Mouse (Mus musculus) heart, embryonic 13.5 days (tissue): ENCODE results near the gene Dip2b. TPM values are rescaled to one million over a fixed set of nuclear protein-coding genes. Genes with fewer than 3 reads are reported as not detected.

Experiments
- ATAC-seq: fragments of 200-750 bp; cut with Nextera tagmentation; 2 replicates; pipeline ENCODE4 v1.8.0; 2017; ENCODE audit warnings: moderate TSS enrichment; ENCODE audit not compliant: insufficient number of reproducible peaks, low FRiP score, low TSS enrichment; ENCODE audit errors: extremely low read depth
- H3K27ac ChIP-seq: fragments of 300-500 bp; sonication (generic); replicated peaks from 2 replicates; pipeline ENCODE4 v1.5.1; 2015; ENCODE audit warnings: moderate library complexity, mild to moderate bottlenecking, inconsistent platforms
- H3K27me3 ChIP-seq: fragments of 300-500 bp; sonication (generic); replicated peaks from 2 replicates; pipeline ENCODE4 v1.6.1; 2015; ENCODE audit warnings: mild to moderate bottlenecking, inconsistent platforms
- H3K36me3 ChIP-seq: fragments of 300-500 bp; sonication (generic); 2 replicates; pipeline ENCODE4 v1.6.1; 2015; ENCODE audit warnings: mild to moderate bottlenecking, inconsistent platforms
- H3K4me1 ChIP-seq: fragments of 300-500 bp; sonication (generic); 2 replicates; pipeline ENCODE4 v1.6.1; 2015; ENCODE audit warnings: inconsistent platforms
- H3K4me2 ChIP-seq: fragments of 300-500 bp; sonication (generic); 2 replicates; pipeline ENCODE4 v1.6.1; 2015; ENCODE audit warnings: inconsistent platforms, mild to moderate bottlenecking, moderate library complexity
- H3K4me3 ChIP-seq: fragments of 300-500 bp; sonication (generic); 2 replicates; pipeline ENCODE4 v1.5.1; 2015; ENCODE audit warnings: moderate library complexity, mild to moderate bottlenecking, inconsistent platforms
- H3K9ac ChIP-seq: fragments of 300-500 bp; sonication (generic); 2 replicates; pipeline ENCODE4 v1.6.1; 2015; ENCODE audit warnings: inconsistent platforms, mild to moderate bottlenecking, moderate library complexity
- H3K9me3 ChIP-seq: fragments of 300-500 bp; sonication (generic); 2 replicates; pipeline ENCODE4 v1.6.1; 2016; ENCODE audit warnings: inconsistent platforms
- WGBS: fragments of 180-500 bp; shearing (Covaris S2); methylation state at CpG from one replicate; pipeline ENCODE4 v1.1.7; 2015; ENCODE audit warnings: mixed read lengths; 5-methylcytosine and 5-hydroxymethylcytosine counted together
- polyA plus RNA-seq: library from polyadenylated mRNA; unstranded; fragments of >200 nt; fragmentation: Nextera tagmentation; extraction: Ambion mirVana; gene quantifications from 2 replicates; pipeline ENCODE4 v1.2.1, GENCODE M21; 2015

Dip2b gene
- 10.6 and 11.3 TPM in 2 replicates for polyA plus RNA-seq

DNA sequence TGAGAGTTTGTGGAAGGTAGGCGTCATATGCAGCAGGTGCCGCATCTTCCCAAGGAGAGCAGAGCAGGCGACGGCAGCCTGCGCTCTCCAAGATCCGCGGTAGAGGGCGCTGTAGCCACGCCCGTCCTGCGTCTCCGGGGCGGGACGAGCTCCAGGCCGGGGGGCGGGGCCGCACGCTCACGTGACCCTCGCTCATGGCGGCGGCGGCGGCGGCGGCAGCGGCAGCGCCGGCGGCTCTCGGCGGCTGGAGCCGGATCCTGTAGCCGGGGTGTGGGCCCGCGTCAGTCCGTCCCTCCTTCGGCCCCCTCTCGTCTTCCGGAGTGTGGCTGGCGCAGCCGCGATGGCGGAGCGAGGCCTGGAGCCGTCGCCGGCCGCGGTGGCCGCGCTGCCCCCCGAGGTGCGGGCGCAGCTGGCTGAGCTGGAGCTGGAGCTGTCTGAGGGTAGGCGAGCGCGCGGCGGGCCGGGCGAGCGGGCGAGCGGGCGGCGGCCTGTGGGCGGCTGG is at the start of gene Dip2b:
TSS of gene Dip2b (plus strand) at position 195 of the 502 bp plus-strand sequence.
- H3K9me3 ChIP-seq: no peaks in the 10 kb centered on the region
- peak within 1 kb of the TSS; percentile 87 for H3K4me2 ChIP-seq
- H3K9ac ChIP-seq: peak within 1 kb of the TSS; percentile 95
- H3K4me1 ChIP-seq: peaks cover 30% of the 10 kb centered on the region
- under 1% methylated on average over 65 of the region's 68 CpGs for WGBS
- ATAC-seq: peak; percentile 84
- peak within 1 kb of the TSS; percentile 96 for H3K27ac ChIP-seq
- no peaks in the 10 kb centered on the region for H3K36me3 ChIP-seq
- H3K27me3 ChIP-seq: no peaks in the 10 kb centered on the region
- H3K4me3 ChIP-seq: peak within 1 kb of the TSS; percentile 94

DNA sequence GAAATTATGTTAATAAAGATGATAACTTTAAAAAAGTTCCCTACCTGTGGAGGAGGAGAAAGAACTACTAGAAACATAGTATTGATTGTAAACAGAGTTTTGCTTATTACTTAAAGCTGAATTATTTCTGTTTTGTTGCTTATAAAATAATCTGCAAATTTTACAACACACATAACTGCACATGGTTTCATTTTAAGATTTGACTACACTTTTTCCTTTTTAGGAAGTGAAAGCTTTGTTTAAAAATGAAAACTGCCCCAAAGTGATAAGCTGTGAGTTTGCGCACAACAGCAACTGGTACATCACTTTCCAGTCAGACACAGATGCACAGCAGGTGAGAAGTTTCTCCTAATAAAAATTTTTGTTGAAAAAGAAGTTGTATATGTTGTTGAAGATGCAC is 45.4 kb upstream of the Dip2b start:
- H3K27ac ChIP-seq: no peak overlapping the region
- no peak overlapping the region for H3K4me2 ChIP-seq
- no peaks in the 10 kb centered on the region for H3K27me3 ChIP-seq
- H3K4me3 ChIP-seq: no peak overlapping the region
- no peaks in the 10 kb centered on the region for H3K4me1 ChIP-seq
- peaks cover 80% of the 10 kb centered on the region for H3K36me3 ChIP-seq
- H3K9ac ChIP-seq: no peak overlapping the region
- 92% methylated on average over 1 of the region's 1 CpGs for WGBS
- no peaks in the 10 kb centered on the region for H3K9me3 ChIP-seq
- no peak for ATAC-seq

DNA sequence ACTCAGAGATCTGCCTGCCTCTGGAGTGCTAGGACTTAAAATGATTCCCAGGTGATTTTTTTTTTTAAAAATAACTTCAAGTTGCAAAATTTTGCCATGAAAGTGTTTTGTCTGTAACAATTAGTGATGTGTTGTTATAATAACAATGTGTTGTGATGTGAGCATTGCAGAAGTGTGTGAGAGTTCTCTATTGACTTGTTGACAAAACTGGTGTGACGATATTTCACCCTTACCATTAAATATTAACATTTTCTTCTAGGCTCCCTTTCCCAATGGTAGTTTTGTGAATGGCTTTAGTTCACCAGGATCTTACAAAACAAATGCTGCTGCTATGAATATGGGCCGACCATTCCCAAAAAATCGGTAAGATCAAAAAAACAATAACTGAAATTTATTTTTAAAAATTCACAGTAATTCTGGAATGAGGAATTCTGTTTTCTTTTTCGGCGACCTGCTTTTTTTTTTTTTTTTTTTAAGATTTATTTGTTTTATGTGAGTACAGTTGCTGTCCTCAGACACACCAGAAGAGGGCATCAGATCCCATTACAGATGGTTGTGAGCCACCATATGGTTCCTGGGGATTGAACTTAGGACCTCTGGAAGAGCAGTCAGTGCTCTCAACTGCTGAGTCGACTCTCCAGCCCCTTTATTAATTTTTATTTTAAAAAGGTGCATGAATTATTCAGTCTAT is 41.2 kb upstream of the Dip2b start:
- Histone ChIP-seq H3K9ac (no peak overlapping the region), H3K27ac (no peak overlapping the region), H3K9me3 (no peaks in the 10 kb centered on the region), H3K36me3 (peaks cover 87% of the 10 kb centered on the region), H3K4me3 (no peak overlapping the region), H3K4me2 (no peak overlapping the region), H3K27me3 (no peaks in the 10 kb centered on the region), H3K4me1 (no peaks in the 10 kb centered on the region)
- WGBS: 92% methylated on average over 6 of the region's 6 CpGs
- ATAC-seq: no peak

DNA sequence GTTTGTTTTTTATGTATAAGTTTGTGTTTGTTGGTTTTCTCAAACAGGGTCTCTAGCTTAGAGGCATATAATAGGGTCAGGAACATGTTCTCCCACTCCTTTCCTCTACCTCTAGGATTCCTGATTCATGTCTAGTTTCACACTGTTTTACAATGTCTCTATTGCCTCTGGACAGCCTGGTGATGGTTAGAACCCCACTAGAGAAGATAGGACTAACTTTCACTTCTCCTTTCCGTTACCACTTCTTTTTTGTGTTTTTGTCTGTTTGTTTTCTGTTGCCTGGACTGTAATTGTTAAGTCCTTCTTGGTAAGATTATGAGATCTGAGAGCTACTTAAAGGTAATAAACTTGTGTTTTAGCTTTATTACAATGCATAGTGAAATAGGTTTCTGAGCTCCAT is 39.1 kb upstream of the Dip2b start:
- no peak overlapping the region for H3K4me2 ChIP-seq
- H3K9me3 ChIP-seq: no peaks in the 10 kb centered on the region
- no peak overlapping the region for H3K9ac ChIP-seq
- no peak overlapping the region for H3K4me3 ChIP-seq
- ATAC-seq: no peak
- 95% methylated on average over 1 of the region's 1 CpGs for WGBS
- H3K27ac ChIP-seq: no peak overlapping the region
- peaks cover 91% of the 10 kb centered on the region for H3K36me3 ChIP-seq
- no peaks in the 10 kb centered on the region for H3K27me3 ChIP-seq
- H3K4me1 ChIP-seq: no peaks in the 10 kb centered on the region

DNA sequence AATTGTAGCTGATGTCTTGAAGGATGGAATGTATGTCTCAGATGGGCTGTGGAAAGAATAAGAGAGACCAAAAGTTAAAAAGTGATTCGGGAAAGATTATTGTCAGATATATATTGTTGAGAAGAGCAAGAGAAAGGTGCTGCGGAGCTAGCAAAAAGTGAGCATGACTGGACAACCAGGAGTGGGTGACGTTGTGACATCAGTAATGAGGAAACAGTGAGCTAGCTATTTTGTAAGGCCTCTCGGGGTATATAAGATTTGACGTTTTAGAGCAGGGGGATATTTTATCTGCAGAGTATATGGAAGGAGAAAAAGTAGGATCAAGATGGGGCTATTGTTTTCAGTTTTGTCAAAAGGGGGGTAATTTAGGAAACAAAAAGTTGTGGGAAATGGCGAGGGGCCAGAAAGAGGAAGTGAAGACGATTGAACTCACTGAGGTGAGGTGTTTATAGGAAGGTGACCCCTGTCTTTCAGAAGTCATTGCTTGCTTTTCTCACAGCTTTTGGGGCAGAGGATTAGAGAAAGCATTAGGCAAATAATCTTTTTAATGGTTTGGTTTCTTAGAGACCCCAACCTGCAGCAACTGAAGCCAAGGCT is 33.7 kb upstream of the Dip2b start:
- H3K4me3 ChIP-seq: no peak overlapping the region
- H3K9me3 ChIP-seq: no peaks in the 10 kb centered on the region
- no peak overlapping the region for H3K27ac ChIP-seq
- peaks cover 11% of the 10 kb centered on the region for H3K4me1 ChIP-seq
- H3K36me3 ChIP-seq: peaks cover 98% of the 10 kb centered on the region
- H3K4me2 ChIP-seq: no peak overlapping the region
- 83% methylated on average over 7 of the region's 7 CpGs for WGBS
- H3K27me3 ChIP-seq: no peaks in the 10 kb centered on the region
- ATAC-seq: no peak
- no peak overlapping the region for H3K9ac ChIP-seq

DNA sequence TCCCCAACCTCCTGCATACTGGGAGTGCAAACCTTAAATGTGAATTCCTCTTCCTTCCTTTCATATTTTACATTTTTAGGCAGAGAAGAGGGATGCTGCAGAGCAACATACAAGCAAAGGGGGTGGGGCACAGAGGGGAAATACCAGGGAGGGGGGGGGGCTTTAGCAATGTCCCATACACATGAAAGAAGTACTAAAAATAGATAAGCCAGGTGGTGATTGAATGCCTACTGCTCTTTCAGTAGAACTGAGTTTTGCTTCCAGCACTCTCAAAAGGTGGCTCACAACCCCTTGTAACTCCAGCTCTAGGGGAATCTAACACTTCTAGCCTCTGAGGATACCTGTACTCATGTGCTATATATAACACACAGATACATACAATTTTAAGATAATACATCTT is 32.3 kb upstream of the Dip2b start:
- peaks cover 99% of the 10 kb centered on the region for H3K36me3 ChIP-seq

DNA sequence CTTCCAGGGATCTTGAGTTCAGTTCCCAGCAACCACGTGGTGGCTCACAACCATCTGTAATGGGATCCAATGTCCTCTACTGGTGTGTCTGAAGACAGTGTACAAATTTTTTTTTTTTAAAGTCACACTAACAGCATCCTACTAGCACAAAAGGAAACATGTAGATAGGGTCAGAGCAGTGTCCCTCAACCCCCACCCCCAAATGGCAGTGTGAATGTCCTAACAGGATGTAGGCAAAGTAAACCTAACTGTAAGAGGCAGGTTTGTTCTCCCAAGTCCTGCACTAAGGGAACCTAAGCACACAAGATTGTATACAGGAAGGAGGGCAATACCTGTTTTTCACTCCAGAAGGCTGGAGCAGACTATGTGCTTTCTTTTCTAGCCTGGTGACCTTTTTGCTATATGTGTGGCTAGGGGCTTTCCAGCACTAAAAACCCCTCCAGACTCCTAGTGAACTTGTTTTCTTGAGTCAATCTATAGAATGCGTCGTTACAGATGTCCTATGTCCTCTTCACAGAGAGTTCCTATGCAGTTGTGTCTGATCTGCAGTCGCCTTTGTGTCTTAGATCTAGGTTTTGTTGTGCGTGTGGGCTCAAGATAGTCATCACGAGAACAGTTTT is 20.1 kb upstream of the Dip2b start:
- Histone ChIP-seq H3K4me2 (no peak overlapping the region), H3K9ac (no peak overlapping the region), H3K4me1 (peaks cover 16% of the 10 kb centered on the region), H3K9me3 (no peaks in the 10 kb centered on the region), H3K27ac (no peak overlapping the region), H3K4me3 (no peak overlapping the region), H3K36me3 (peaks cover 23% of the 10 kb centered on the region), H3K27me3 (no peaks in the 10 kb centered on the region)
- 74% methylated on average over 6 of the region's 6 CpGs for WGBS
- no peak for ATAC-seq

More for the DNA sequence above, 32.3 kb upstream of the Dip2b start:
- Histone ChIP-seq H3K9ac (no peak overlapping the region), H3K27ac (no peak overlapping the region), H3K9me3 (no peaks in the 10 kb centered on the region), H3K4me1 (peaks cover 11% of the 10 kb centered on the region), H3K4me2 (no peak overlapping the region), H3K4me3 (no peak overlapping the region), H3K27me3 (no peaks in the 10 kb centered on the region)
- no peak for ATAC-seq

DNA sequence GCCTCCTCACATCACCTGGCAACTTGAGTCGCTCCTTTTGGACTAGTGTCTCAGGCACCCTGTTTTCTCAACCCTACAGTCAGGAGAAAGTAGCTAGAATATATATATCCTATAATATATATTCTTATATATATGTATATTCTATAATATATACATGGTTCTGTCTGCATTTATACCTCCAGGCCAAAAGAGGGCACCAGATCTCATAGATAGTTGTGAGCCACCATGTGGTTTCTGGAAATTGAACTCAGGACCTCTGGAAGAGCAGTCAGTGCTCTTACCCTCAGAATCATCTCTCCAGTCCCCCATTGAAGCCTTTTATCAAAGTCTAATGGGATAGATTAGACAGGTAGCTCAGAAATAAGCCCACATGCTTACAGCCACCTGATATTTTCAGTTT is 17.3 kb upstream of the Dip2b start:
- no peaks in the 10 kb centered on the region for H3K27me3 ChIP-seq
- H3K36me3 ChIP-seq: peaks cover 14% of the 10 kb centered on the region
- H3K4me2 ChIP-seq: no peak overlapping the region
- no peak for ATAC-seq
- WGBS: 96% methylated on average over 1 of the region's 1 CpGs
- no peak overlapping the region for H3K9ac ChIP-seq
- H3K4me3 ChIP-seq: no peak overlapping the region
- no peak overlapping the region for H3K27ac ChIP-seq
- H3K9me3 ChIP-seq: no peaks in the 10 kb centered on the region
- H3K4me1 ChIP-seq: peaks cover 21% of the 10 kb centered on the region

DNA sequence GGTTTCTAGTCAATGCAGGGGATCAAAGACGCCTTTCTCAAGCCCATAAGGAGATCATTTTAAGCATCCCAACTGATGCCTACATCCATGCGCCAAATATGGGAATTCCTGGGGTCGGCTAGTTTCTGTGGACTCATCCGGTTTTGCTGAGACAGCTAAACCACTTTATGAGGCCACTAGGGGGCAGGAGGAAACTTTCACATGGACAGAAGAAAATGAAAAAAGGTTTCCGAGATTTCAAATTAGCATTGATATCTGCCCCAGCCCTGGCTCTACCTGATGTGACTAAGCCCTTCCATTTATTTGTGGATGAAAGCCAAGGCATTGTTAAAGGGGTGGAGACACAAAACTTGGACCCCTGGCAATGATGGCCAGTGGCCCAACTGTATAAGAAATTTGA is 15.5 kb upstream of the Dip2b start:
- no peak overlapping the region for H3K27ac ChIP-seq
- no peak for ATAC-seq
- WGBS: 13% methylated on average over 5 of the region's 5 CpGs
- no peak overlapping the region for H3K9ac ChIP-seq
- H3K4me2 ChIP-seq: no peak overlapping the region
- H3K36me3 ChIP-seq: peaks cover 5% of the 10 kb centered on the region; the same call in 1 of the 2 replicates
- H3K4me1 ChIP-seq: peaks cover 21% of the 10 kb centered on the region
- H3K27me3 ChIP-seq: no peaks in the 10 kb centered on the region
- no peak overlapping the region for H3K4me3 ChIP-seq
- H3K9me3 ChIP-seq: no peaks in the 10 kb centered on the region

DNA sequence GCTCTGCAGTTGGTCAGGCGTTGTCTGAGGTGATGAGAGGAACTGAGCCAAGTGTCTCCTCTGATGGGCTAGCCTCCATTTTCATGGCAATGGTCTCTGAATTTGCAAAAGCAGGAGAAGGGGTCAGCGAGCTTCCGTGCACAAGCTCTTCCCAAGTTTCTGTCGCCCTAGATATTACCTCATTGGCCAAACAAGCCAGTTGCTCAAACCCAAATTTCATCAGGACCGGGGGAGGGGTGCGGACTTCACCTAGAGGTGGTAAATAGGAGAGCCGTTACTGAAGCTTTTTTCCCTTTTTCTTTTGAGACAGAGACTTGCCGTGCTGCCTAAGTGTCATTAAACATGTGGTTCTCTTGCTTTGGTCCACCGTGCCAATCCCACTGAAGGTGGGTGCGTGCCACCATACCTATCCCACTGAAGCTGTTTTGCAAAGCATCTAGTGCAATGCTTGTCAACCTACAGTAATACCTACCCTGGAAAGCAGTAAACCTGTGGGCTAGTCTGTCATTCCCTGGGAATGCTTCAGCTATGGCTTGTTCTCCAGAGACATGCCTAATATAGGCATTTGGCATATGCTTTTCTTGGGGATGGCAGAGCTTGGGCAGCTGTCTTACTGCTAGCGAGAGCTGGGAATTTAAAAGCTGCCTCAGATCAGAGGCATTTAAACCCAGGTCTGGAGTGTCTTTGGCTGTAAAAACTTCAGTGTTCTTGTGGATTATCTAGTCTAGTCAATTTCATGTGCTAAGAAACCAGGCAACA is 13.2 kb upstream of the Dip2b start:
- Histone ChIP-seq H3K9me3 (no peaks in the 10 kb centered on the region), H3K27ac (no peak overlapping the region), H3K27me3 (no peaks in the 10 kb centered on the region), H3K36me3 (peaks cover 5% of the 10 kb centered on the region; the same call in 1 of the 2 replicates), H3K4me3 (no peak overlapping the region), H3K4me1 (peaks cover 7% of the 10 kb centered on the region; the same call in 1 of the 2 replicates), H3K4me2 (no peak overlapping the region), H3K9ac (no peak overlapping the region)
- 68% methylated on average over 11 of the region's 11 CpGs for WGBS
- no peak for ATAC-seq

DNA sequence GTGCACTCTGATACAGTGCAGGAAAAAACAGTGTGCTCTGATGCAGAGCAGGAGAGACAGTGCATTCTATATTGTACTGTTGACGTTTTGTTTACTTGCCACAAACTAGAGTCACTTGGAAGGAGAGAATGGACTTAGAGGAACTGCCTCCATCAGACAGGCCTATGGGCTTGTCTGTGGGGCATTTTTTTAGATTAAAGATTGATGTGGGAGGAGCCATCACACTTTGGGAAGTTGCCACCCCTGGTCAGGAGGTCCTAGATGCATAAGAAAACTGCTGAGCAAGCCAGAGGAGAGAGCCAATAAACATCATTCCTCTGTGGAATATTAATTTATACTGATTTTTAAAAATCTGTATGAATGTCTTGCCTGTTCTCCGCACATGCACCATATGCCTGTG is 10.3 kb upstream of the Dip2b start:
- Histone ChIP-seq H3K9me3 (no peaks in the 10 kb centered on the region), H3K27ac (no peak overlapping the region), H3K4me3 (no peak overlapping the region), H3K4me1 (peaks cover 7% of the 10 kb centered on the region; the same call in 1 of the 2 replicates), H3K9ac (no peak overlapping the region), H3K27me3 (no peaks in the 10 kb centered on the region), H3K4me2 (no peak overlapping the region), H3K36me3 (no peaks in the 10 kb centered on the region)
- 71% methylated on average over 2 of the region's 2 CpGs for WGBS
- ATAC-seq: no peak
